Mouse (Mus musculus): ENCODE measurements around the gene Sec1.

Sec1 gene

GRCm38 (mm10) chr7:45641391-45642040 lies 52.7 kb downstream of the Sec1 start:
- no peak for DNase-seq (ENCODE audit: low spot score)

- no peak for DNase-seq (ENCODE audit: low spot score)
These were observed 53.8 kb downstream of the Sec1 start for GRCm38 (mm10) chr7:45640191-45640957.

GRCm38 (mm10) chr7:45639561-45640027 lies 54.6 kb downstream of the Sec1 start, which contains the start of gene Mamstr:
TSS of gene Mamstr (plus strand) at chr7:45639977.
- DNase-seq (ENCODE audit: low spot score) = no peak

- no peak for DNase-seq (ENCODE audit: low spot score)
These were observed 55.4 kb downstream of the Sec1 start for GRCm38 (mm10) chr7:45638623-45639401.

GRCm38 (mm10) chr7:45637710-45638109 lies 56.5 kb downstream of the Sec1 start:
- DNase-seq (ENCODE audit: low spot score) = no peak

GRCm38 (mm10) chr7:45635711-45636688 lies 58.2 kb downstream of the Sec1 start:
- DNase-seq (ENCODE audit: low spot score) = no peak

GRCm38 (mm10) chr7:45634946-45635681 lies 59.1 kb downstream of the Sec1 start:
- no peak for DNase-seq (ENCODE audit: low spot score)

GRCm38 (mm10) chr7:45632499-45632898 lies 61.7 kb downstream of the Sec1 start:
- no peak for DNase-seq (ENCODE audit: low spot score)

GRCm38 (mm10) chr7:45630064-45630907 lies 63.9 kb downstream of the Sec1 start:
- no peak for DNase-seq (ENCODE audit: low spot score)

- no peak for DNase-seq (ENCODE audit: low spot score)
These were observed 65.6 kb downstream of the Sec1 start for GRCm38 (mm10) chr7:45628364-45629294.
